Mouse (Mus musculus) B cell, adult (primary cell): ENCODE data around the gene Bcdin3d. TPM values are rescaled to one million over a fixed set of nuclear protein-coding genes. Genes with fewer than 3 reads are reported as not detected.

Experiments used
- total RNA-seq: library from RNA; stranded (reverse); gene quantifications from 4 replicates; pipeline ENCODE4 v1.2.4, GENCODE M21; 2023; ENCODE audit not compliant: inconsistent age

Bcdin3d gene
- 5.0 to 8.5 TPM (median 7.6 TPM) in 4 replicates for total RNA-seq

DNA sequence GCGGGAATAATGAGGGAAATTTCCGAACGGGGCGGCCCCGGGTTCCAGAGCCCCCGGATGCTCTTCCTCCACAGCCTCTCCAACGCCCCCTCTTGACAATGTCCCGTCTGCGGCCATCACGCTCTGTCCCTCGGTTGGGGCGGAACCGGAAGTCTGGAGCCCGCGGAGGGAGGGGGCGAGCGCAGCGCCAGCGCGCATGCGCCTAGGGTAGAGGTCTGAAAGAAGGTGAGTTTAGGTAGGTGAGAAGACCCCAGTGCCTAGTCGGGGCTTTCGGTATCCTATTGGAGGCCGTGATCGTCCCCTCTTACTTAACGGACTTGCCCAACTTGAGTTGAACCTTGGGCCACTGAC is at the start of gene Bcdin3d:
TSS of gene Bcdin3d (minus strand) at position 155 of the 351 bp plus-strand sequence.

DNA sequence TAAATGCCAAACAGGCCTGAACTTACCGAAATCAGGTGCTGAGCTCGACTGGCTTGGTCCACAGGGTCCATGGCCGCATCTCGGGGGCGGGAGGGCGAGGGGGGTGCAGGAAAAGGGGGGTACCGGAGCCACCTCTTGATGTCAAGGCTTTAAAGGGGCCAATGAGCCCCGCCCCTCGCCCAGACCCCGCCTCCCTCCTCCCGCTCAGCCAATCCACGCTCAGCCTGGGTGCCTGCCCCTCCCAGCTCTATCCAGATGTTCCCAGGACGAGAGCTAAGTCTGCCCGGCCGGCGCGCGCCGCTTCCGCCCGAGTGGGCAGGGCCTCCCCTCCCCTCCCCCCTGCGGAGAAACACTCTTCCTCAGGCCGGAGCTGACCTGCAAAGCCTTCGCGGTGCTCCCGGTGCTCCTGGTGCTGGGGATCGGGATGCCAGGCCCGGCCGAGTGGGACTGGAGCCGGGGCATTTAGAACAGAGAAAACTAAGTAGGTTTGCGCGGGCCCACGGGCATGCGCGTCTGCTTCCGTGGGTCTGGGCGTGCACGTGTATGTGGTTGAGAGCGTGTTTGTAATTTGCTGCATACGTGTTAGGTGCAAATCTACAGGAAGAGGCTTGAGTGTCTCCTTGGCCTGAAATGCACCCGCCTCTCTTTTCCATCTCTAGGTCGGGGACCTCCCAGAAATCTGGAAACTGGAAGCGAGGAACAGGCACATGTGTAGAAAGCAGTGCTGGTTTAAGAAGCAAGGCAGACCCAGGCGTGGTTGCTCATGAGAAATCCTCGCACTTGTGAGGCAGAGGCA is 16.7 kb downstream of the Bcdin3d start, which contains the start of gene Nckap5l:
TSS of gene Nckap5l (minus strand) at position 143 of the 796 bp plus-strand sequence.

Other genes starting within 250 kb of the Bcdin3d start
- gene Kcnh3, start 249.9 kb downstream of the Bcdin3d start, total RNA-seq: 1.9 to 3.3 TPM (median 2.3 TPM) in 4 replicates
- 127 to 144 TPM (median 141 TPM) in 4 replicates for gene Mcrs1, start 222.8 kb downstream of the Bcdin3d start, total RNA-seq
- gene Prpf40b, start 179.6 kb downstream of the Bcdin3d start, total RNA-seq: 13.0 to 24.0 TPM (median 17.7 TPM) in 4 replicates
- not detected in 4 replicates for gene Fam186b, start 178.8 kb downstream of the Bcdin3d start, total RNA-seq
- 139 to 148 TPM (median 141 TPM) in 4 replicates for gene Fmnl3, start 104.2 kb downstream of the Bcdin3d start, total RNA-seq
- gene Tmbim6, start 81.8 kb downstream of the Bcdin3d start, total RNA-seq: 424 to 452 TPM (median 435 TPM) in 4 replicates
- gene Nckap5l, start 17.0 kb downstream of the Bcdin3d start, total RNA-seq: 5.3 to 9.9 TPM (median 7.2 TPM) in 4 replicates
- not detected in 4 replicates for gene Faim2, start 53.4 kb upstream of the Bcdin3d start, total RNA-seq
- gene Aqp2, start 104.3 kb upstream of the Bcdin3d start, total RNA-seq: not detected in 4 replicates
- gene Aqp5, start 116.1 kb upstream of the Bcdin3d start, total RNA-seq: not detected in 4 replicates
- gene Aqp6, start 126.7 kb upstream of the Bcdin3d start, total RNA-seq: not detected in 4 replicates
- gene Racgap1, start 176.9 kb upstream of the Bcdin3d start, total RNA-seq: 7.3 to 11.3 TPM (median 9.6 TPM) in 4 replicates
- gene Asic1, start 195.6 kb upstream of the Bcdin3d start, total RNA-seq: 0.42 to 0.60 TPM (median 0.51 TPM) in 4 replicates
- 55.6 to 74.4 TPM (median 65.8 TPM) in 4 replicates for gene Smarcd1, start 227.4 kb upstream of the Bcdin3d start, total RNA-seq
- gene Gm17349, start 230.8 kb upstream of the Bcdin3d start, total RNA-seq: 4.0 to 8.8 TPM (median 5.3 TPM) in 4 replicates
- 0.22 to 1.3 TPM (median 0.44 TPM) in 4 replicates for gene Gpd1, start 242.8 kb upstream of the Bcdin3d start, total RNA-seq